Mouse (Mus musculus): ENCODE data around the gene Eif5.

GRCm38 (mm10) chr12:111499617-111500016, 38.2 kb upstream of the Eif5 start:
- TF ChIP-seq CTCF (IDR thresholded peaks at IDR 0.05; ENCODE audit: low read depth), result no peak
- no peak for TF ChIP-seq EP300 (IDR thresholded peaks at IDR 0.05; ENCODE audit: low read depth)
